Mouse (Mus musculus) ES-Bruce4 (cell line): ENCODE data around the gene Fam24b.

ENCODE experiments used
- CTCF ChIP-seq: IDR thresholded peaks from one replicate; pipeline ENCODE4 v1.8.1; 2011; ENCODE audit warnings: low read depth, low read length
- EP300 ChIP-seq: IDR thresholded peaks from 2 replicates; pipeline ENCODE4 v1.6.1; 2011; ENCODE audit warnings: low read depth, low read length; ENCODE audit not compliant: insufficient read depth
- POLR2A ChIP-seq: IDR thresholded peaks from one replicate; pipeline ENCODE4 v1.8.1; 2011; ENCODE audit warnings: low read length; ENCODE audit not compliant: insufficient read depth

DNA sequence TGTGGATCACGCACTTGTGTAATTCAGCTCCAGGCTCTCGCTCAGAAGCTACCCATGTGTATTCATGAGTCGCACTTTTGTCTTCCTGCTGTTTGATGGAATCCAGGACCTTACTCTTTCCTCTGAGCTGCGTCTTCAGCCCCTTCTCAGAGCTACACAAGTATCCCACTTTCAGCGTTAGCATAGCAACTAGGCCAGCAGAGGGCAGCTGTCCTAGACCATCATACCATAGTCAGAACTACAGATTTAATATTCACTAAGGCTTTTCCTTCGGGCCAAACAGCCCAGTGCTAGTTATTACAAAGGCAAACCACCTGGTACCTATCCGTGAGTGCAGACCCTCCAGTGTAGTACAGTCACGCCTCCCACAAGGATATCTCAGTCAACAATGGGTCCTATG, 32.2 kb downstream of the Fam24b start:
- TF ChIP-seq EP300: no peak
- TF ChIP-seq CTCF: no peak
- TF ChIP-seq POLR2A: no peak
